Mouse (Mus musculus): ENCODE measurements around the gene Ehd2.
"Not testable (repeated sequence)": the region's sequence is repeated elsewhere in the genome, so short reads cannot be mapped to it uniquely, and the experiment has no call there.

The Ehd2 gene

DNA sequence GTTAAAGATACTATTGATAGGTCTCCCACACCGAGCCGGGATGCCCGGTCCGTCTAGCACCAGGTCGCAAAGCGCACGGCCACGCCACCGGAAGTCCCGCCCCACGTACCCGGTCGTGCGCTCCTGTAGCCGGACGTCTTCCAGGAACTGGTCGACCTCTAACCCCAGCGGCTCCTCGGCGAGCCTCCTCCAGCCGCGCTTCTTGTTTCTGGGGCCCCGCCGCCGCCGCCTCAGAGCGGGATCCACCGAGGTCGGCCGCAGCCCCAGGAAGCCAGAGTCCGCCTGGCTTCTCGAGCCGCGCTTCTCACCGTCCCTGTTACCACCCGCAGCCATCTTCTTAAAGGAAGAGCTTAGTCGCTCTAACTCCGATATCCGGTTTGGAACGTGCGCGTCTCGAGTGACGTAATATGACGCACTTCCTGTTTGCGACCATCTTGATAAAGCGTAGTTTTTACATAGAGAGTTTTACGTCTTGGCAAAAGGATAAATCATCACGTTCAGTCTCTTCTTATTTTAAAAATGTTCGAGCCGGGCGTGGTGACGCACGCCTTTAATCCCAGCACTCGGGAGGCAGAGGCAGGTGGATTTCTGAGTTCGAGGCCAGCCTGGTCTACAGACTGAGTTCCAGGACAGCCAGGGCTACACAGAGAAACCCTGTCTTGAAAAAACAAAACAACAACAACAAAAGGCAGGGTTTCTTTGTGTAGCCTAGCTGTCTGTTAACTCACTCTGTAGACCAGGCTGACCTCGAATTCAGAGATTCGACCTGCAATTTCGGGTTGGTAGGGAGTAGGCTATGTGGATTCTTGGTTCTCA lies 21.4 kb downstream of the Ehd2 start, which contains the start of gene Nop53:
Gene Nop53 (minus strand): TSS at position 354 of the 816 bp plus-strand sequence.
- DNase-seq, result peak; percentile 97

DNA sequence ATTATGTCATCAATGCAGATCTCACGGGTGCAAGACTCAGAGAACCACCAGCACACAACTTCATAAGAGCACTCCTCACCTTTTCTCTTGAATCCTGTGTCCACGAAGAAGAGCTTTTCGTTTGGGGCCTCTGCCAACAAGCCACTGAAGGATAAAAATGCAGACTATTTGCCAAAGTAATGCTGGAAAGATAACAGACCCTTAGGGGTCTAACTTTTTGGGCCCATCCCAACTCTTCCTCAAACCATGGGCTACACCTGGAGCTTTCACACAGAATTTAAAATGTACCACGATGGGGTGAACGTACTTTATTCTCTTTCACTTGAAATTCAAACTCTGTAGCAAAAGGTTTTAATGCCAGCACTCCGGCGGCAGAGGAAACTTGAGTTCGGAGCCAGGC lies 22.2 kb downstream of the Ehd2 start:
- no peak for DNase-seq

DNA sequence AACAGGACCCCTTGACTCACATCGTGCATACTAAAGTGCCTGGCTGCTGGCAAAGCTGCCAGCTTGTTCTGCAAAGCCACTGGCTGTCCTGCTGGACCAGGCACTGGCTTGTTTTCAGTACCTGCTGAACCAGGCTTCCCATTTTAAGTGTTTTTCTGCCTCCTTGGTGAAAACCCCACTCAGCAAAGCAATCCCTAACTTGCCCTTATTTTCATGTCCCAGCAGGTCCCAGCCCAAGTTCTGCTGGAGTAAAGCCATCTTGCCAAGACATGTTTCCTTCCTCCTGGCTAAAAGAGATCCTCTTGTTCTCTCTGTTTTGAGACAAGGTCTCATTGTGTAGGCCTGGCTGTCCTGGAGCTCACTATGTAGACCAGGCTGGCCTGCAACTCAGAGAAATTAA lies 23.1 kb downstream of the Ehd2 start:
- no peak for DNase-seq

DNA sequence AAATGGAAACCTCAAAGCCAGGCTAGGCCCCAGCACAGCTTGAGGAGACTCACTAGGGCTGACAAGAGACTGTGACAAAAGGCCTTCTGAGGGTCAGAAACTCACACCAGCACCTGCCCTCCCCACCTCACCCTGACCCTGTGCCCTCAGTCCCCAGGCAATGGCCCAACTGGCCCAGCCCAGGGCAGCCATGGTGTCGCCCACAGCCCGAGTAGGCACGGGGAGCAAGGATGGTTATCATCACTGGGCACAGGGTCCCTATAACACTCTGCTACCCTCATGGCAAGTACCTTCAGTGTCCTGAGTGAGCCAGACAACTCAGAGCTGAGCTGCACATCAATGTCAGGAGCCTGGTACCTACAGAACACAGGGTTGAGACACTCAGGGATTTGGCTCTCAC lies 28.7 kb downstream of the Ehd2 start:
- no peak for DNase-seq

DNA sequence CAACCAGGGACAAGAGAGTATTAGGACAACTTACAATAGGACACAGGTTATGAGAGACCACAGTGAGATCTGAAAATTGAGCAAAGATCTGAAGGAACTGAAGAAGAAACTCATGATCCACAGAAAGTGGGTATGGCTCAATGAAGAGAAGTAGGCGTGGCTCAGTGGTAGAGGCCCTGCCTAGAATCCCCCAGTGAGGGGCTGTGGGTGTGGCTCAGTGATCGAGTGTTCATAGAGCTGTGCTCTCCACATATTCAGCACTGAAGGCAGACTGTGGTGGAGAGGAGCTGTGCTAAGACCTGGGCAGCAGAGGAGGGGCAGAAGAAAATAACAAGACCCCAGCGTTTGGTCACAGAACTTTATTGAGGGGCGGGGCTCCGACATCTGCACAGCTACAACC lies 29.9 kb downstream of the Ehd2 start:
- no peak for DNase-seq

DNA sequence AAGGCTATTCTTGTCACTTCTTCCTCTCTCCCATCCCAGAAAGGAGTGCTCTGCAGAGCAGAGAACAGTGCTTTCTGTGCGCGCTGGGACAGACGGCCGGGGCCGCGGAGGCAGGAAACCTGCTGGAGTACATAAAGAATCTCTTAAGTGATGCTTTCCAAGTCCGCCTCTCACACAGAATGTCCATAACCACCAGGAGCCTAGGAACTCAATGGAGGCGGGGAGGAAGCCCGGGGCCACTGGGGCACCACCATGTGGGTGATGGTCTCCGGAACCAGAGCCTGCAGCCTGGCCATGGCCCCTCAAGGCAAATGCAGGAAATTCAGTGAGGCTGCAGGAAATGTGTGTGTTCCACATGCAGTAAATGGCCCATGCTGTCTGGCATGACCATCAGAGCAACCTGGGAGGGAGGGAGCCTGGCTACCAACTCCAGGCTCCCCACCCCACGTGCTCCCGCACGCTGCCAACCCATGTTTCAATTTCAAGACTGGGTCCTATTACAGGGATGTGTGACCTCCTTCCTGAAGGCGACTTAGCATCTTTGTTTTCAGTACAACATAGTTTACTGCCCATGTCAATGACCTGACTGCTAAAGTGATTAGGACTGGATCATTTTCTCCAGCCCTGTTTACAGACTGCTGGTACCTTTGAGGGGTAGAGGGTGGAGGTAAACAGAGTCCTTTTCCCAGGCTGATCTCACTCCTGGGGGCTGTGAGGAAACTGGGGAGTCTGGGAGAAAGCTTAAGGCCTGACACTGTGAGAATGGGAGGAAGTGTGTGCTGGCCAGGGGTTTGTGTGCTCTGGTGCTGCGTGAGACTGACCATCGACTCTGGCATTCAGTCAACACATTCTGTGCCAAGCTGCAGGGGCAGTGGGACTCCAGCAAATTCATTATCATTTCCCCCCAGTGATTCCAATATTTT lies 33.7 kb downstream of the Ehd2 start:
- DNase-seq, result peak; percentile 80

DNA sequence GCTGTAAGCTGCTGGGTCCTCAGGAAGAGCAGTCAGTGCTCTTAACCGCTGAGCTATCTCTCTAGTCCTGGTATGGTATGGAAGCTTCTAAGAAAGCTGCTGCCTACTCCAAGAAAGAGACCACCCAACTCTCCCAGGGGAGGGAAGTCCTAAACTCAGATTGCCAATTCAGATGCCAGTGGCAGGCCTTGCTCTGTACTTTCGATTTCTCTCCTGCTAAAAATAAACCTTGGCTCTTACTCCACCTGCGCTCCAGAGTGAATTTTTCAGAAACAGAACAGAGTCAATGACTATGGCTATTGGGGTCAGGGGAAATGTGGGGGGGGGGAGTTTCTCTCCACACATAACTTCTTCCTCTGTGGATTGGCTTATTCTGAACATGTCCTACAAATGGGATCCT lies 35.7 kb downstream of the Ehd2 start:
- DNase-seq, result no peak

DNA sequence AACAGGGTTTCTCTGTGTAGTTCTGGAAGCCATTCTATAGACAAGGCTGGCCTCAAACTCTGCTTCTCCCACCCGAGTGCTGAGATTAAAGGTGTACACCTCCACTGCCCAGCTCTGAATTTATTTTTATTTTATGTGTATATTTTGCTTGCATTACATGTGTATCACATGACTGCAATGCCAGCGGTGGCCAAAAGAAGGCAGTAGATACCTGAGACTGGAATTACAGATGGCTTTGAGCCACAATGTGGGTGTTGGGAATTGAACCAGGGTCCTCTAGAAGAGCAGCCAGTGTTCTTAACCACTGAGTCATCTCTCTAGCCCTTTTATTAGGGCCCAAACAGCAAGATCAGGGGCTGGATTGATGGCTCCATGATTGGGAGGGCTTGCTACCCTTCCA lies 36.8 kb downstream of the Ehd2 start:
- no peak for DNase-seq

DNA sequence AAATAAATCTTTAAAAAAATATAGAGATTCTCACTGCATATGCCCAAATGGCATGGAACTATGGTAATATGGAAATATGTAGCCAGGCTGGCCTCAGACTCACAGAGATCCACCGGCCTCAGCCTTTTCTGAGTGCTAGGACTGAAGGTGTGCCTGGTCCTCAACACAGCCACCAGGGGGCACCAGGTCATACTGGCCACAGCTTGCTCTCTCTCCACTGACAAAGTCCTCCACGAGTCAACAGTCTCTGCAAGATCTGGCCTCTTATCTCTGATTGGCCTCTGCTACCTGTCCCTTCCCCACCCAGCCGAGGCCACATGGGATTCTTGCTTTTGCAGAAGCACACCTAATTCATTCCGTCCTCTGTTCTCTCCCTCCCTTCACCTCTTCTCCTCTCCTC lies 37.5 kb downstream of the Ehd2 start:
- DNase-seq, result no peak

DNA sequence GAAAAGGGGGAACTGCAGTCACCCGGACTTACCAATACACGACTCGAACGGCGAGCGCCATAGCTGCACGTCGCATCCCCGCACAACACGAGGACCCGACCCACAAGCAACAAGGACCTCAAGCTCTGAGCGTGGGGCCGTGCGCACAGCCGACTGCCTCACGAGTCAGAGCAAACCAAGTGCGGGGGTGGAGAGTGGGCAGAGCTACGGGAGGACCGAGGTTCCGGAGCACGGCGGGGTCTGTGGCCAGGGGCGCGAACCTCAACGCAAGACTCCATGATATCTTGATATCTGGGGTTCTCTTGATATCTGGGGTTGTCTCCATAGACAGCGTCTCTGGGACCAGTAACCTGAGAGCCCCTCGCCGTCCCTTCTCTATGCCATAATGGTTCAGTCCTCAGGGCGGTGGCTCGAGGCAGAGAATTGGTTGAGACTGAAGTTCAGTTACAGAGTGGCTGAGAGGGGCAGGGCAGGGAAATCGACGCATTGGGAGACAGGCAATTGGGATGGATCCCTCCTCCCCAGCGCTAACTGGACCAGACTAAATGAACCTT lies 45.1 kb downstream of the Ehd2 start, which contains the start of gene Selenow:
Gene Selenow (minus strand): TSS at position 183 of the 554 bp plus-strand sequence.
- peak; percentile 94 for DNase-seq

DNA sequence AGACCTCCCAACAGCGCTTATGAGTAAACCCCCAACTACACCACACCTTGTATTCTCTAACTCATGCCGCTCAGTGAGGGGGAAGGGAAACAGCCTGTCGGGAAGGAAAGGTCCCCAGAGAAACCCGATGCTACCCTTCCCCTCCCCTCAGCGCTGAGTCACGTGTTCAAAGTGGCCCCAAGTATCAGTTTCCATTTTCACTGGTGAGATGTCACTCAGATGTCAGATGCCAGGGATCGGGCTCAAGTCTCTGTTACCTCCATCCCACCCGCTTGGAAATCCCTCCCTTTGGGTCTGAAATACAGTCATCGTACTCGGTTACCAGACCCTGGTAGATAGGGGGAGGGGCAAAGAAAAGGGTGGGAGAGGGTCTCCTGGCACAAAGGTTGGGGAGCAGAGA lies 45.6 kb downstream of the Ehd2 start:
- DNase-seq, result no peak

DNA sequence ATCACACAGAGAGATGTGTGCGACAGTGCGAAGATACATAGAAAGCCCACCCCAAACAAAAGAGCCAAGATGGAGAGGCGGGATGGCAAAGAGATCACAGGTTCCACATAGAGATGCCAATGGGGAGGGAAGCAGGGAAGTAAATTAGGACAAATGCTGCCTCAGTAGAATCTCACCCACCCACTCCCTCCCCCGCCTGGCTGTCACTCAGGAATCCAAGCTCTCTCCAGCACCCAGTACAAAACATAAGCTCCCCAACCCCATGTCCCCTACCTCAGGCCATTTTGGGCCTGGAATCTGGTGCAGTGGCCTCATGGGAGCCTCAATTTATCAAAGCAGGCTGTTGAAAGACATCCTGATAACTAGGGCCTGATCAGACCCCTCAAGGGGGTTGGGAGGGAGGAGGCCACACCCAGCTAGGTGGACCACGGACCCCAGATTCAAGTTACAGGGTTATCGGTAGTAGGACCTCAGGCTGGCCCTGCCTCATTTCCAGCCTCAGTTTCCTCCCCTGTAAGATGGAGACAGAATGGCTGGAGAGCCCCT lies 46.6 kb downstream of the Ehd2 start:
- no peak for DNase-seq

DNA sequence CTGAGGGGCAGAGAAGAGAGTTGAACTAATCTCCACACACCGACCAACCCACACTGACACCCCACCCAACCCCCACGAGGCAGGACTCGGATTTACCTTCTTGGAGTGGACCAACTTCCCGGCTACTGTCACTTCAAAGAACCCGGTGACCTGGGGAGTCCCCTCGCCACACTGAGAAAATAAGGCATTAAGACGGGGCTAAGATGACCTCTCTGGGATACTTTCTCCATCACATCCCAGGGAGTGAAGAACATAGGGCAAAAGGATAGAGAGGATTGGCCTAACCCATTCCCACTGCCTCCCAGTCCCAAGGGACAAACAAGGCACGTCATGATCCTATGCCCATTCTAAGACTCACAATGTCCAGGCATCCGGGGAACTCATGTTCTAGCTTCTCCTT lies 47.4 kb downstream of the Ehd2 start:
- no peak for DNase-seq

DNA sequence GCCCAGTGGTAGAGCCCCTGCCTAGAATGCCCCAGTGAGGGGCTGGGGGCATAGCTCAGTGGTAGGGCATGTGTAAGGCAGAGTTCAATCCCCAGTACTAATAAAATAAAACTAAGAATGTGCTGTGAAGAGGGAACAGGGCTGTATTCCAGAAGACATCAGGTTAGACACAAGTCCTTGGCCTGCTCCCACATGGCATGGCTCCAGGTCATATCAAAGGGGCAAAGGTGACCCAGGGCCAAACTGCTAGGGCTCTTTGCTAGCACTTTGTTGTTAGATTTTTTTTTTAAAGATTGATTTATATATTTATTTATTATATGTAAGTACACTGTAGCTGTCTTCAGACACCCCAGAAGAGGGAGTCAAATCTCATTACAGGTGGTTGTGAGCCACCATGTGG lies 49.0 kb downstream of the Ehd2 start:
- no peak for DNase-seq

DNA sequence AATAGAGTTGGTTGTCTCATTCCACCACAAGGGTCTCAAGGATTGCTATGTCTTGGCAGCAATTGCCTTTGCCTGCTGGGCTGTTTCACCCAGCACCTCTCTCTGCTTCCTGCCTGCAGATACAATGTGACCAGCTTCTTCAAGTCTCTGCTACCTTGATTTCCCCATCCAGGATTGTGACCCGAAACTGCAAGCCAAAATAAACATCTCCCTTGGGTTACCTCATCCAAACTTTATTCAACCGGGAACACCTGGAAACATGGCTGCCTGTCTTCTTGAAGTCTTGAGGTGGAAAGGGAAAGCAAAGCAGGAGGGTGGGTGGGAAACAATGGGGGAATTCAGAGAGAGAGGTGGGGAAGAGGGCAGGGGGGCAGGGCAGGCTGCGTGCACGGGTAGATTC lies 50.4 kb downstream of the Ehd2 start:
- no peak for DNase-seq

DNA sequence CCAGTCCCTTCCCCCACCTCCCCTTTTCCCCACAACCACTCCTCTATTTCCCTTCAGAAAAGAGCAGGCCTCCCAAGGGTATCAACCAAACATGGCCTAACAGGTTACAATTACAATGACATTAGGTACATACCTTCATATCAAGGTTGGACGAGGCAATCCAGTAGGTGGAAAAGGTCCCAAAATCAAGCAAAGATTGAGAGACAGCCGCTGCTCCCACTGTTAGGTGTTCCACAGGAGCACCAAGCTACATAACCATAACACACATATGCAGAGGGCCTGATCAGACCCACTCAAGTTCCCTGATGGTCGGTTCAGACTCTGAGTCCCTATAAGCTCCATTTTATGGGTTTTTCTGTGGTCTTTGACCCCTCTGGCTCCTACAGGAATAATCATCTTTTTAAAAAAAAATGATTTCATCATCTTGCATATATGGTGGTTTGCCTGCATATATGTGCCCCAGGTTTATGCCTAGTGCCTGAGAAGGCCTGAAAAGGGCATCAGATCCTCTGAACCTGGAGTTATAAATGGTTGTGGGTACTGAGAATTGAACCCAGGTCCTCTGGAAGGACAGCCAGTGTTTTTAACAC lies 51.1 kb downstream of the Ehd2 start:
- DNase-seq, result no peak

DNA sequence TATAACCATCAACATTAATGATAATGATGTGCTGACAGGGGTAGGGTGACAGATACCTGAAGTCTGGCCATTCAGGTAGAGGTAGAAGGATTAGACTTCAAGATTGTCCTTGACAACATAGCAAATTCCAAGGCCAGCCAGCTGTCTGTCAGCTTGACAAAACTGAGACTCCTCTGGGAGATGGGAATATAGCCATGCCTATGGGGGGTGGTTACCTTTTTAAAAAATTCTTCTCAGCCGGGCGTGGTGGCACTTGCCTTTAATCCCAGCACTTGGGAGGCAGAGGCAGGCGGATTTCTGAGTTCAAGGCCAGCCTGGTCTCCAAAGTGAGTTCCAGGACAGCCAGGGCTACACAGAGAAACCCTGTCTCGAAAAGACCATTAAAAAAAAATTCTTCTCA lies 51.7 kb downstream of the Ehd2 start:
- not testable (repeated sequence) for DNase-seq

DNA sequence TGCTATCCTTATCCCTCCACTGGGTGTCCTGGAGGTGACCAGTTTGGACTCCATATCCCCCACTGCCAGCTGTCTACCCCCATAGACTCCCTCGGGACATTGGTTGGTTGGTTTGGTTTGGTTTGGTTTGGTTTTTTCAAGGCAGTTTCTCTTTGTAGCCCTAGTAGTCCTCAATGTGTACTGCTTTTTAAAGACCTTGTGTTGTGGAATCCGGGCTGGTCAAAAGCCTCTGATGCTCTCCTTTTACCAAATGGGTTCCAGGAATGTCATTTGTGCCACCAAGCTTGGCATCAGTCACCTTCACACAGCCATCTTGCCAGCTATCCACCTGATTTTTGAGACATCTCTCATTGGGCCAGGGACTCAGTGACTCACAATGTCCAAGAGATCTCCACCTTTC lies 52.6 kb downstream of the Ehd2 start:
- no peak for DNase-seq

DNA sequence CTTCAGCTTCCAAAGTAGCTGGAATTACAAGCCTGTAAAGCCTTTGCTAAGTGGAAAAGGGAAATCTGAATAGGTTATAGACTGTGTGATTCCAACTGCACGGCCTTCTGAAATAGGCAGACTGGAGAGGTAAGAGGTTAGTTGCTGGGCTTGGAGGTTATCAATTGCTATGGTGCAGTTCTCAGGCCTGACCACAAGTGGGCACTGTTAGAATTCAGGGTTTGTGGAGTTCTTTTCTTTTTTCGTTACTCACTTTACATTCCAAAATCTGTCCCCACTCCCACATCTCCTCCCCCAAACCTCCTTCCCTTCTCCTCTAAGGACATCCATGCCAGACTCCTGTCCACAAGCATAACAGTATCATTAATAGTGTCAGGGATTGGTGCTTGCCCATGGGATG lies 53.1 kb downstream of the Ehd2 start:
- DNase-seq, result no peak

DNA sequence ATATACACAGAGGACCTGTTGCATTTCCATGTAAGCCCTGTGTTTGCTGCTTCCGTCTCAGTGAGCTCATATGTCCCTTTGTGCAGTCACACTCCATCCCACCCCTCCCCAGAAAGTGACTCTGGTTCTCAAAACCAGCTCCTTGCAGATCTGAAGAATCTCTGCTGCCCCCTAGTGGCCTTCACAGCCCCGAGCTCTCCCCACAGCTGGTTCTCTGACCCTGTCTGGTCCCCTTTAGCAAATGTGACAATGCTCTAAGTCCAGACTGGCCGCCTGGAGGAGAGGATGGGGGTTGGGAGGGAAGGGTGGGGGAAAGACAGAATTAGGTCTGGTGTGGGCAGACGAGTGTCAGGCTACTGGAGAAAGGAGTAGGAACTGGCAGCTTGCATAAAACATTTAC lies 55.2 kb downstream of the Ehd2 start:
- DNase-seq, result peak; percentile 60

DNA sequence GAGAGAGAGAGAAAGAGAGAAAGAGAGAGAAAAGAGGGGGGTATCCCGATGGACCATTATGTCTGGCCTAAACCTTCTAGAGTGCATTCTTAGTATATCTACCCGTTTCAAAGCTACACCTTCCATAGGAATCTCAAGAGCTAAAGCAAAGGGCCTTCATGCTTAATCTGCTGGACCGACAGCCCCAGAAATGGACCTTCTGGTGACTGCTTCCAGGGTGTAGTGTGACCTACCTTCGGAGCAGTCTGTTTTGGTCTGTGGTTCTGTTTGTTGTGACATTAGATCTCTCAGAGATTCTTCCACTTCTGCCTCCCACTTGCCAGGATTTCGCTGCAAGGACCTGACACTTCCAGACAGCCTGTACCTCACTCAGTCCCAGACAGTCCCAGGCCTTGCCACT lies 56.8 kb downstream of the Ehd2 start:
- no peak for DNase-seq

DNA sequence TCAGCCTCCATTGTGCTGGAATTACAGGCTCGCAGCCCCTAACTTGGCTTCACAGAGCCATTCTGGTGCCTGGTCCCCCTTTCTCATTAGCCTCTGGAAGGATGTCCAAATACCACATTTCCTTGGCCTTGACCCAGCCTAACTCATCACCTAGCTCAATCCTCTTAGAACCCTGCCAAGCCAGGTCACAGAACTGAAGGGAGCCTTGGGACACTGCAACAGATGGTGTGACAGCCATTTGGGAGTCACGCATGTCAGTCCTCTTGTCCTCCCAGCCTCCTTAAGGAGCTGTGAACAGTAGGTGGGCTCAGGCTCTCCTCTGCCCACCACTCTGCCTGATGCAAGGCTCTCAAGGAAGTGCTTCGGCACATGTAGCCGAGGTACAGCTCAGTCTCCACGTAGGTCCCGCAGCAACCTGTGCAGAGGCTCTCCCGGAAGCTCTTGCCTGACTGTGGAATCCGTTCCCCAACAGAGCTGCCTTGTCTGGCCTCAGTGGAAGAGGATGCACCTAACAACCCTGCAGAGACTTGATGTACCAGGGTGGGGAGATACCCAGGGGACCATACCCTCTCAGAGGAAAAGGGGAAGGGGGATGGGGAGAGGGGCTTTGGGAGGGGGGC lies 59.3 kb downstream of the Ehd2 start:
- DNase-seq, result no peak

DNA sequence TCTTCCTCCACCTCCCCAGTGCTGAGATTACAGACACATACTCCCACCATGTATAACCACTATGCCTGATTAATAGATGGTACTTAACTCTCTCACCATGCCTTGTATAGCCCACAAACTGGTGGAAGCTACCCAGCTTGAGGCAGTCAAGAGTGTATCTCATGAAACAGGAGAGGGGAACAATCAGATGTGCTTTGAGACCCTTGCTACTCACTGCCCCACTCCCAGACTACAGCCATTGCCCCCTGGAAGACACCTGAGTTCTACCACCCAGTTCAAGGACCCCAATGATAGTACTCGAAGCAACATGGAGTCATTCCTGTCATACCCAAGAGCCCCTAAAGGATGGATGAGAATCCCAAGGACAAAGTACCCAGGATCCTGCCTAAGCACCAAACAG lies 60.8 kb downstream of the Ehd2 start:
- DNase-seq, result no peak
